Mouse (Mus musculus) thymus, adult 2 months (tissue): Measurements from ENCODE around the gene Akr1a1.

Experiments used
- CTCF ChIP-seq: fragments of 200-500 bp; IDR thresholded peaks from 2 replicates; pipeline ENCODE4 v1.5.1; 2012; ENCODE audit warnings: mild to moderate bottlenecking, control low read depth, low read length, moderate library complexity, borderline replicate concordance; ENCODE audit not compliant: control insufficient read depth, poor library complexity, insufficient read depth; ENCODE audit errors: extremely low read depth
- POLR2A ChIP-seq: fragments of 200-500 bp; IDR thresholded peaks from 2 replicates; pipeline ENCODE4 v1.6.1; 2012; ENCODE audit warnings: mild to moderate bottlenecking, low read length, control low read depth, moderate library complexity; ENCODE audit not compliant: control insufficient read depth, poor library complexity, insufficient read depth; ENCODE audit errors: extremely low read depth

DNA sequence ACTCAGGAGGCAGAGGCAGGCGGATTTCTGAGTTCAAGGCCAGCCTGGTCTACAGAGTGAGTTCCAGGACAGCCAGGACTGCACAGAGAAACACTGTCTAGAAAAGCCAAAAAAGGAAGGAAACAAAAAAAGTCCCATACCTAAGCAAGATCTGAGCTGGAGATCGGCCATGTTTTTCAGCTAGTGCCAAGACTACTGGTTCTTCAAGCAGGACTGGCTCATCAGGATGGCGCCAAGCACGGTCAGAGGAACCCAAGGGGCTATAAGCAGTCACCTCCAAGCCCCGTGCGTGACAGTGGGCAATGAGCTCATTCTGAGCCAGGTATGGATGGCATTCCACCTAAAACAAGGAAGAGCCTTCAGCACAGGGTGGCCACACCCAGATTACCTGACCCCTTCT is 12.7 kb downstream of the Akr1a1 start:
- TF ChIP-seq POLR2A: no peak
- TF ChIP-seq CTCF: no peak
